Mouse (Mus musculus): ENCODE measurements around the gene Ank. TPM values are rescaled to one million over a fixed set of nuclear protein-coding genes. Genes with fewer than 3 reads are reported as not detected.

The Ank gene
- polyA plus RNA-seq (2017; shearing (Covaris generic)): 10 to 100 TPM; 29.4 to 32.4 TPM

GRCm38 (mm10) chr15:27466131-27467080, at the start of gene Ank:
Gene Ank, plus strand, starts transcription at chr15:27466677.

GRCm38 (mm10) chr15:27630601-27631383, 164.3 kb downstream of the Ank start, which contains the start of gene Otulin:
Gene Otulin, minus strand, starts transcription at chr15:27630693.

Other genes with a start within 250 kb of the Ank start
- gene Otulin, start 164.0 kb downstream of the Ank start, polyA plus RNA-seq (2017; shearing (Covaris generic)): 100 to 1,000 TPM in 1 of 2 experiments, 10 to 100 TPM in 1; 95.8 to 101 TPM
- gene Otulinl, start 214.9 kb downstream of the Ank start, polyA plus RNA-seq (2017; shearing (Covaris generic)): 100 to 1,000 TPM; 246 to 328 TPM